ENCODE assay signal across 20 mouse cellular contexts in the genomic region with DNA sequence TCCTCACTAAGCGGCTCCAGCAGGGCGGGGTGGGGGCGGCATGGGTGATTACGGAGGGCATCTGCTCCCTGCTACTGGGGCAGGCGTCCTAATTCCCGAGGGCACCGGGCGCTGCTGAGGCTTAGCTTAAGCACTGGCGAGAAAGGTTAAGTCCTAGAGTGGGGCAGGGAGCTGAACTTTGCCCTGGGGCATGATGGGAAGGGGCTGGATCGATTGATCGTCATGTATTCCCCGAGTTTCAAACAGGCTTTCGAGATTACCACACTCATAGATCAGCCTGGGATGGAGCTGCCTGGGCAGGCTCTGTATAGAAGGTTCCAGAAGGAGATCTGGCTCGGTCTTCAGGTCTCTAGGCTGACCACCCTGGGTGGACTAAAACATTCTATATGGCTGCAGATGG. TPM values are rescaled to one million over a fixed set of nuclear protein-coding genes. Genes with fewer than 3 reads are reported as not detected.
A peak's percentile ranks its signal among the peaks of the same experiment; 100 is the strongest.
DNase-seq lines count a peak whose midpoint lies in the region; ATAC-seq and TF ChIP-seq lines count a peak whose summit lies in the region.
"Had no signal": no experiment of that assay in that cellular context is flagged by ENCODE, and none has a peak within 500 bp of the region (broad histone marks: within the 10 kb centered on the region; RNA-seq: fewer than 3 reads in every experiment).

No protein-coding gene starts in this region.

- peaks cover 25% of the 10 kb centered on the region for H3K4me1 ChIP-seq in forebrain, embryonic 12.5 days
- peaks cover 5% of the 10 kb centered on the region; the same call in 1 of the 2 replicates for H3K4me1 ChIP-seq in forebrain, embryonic 14.5 days (ENCODE audit: control insufficient read depth, insufficient read depth, low read length)
- peaks cover 16% of the 10 kb centered on the region for H3K4me1 ChIP-seq in heart, embryonic 16.5 days (ENCODE audit: control insufficient read depth, insufficient read depth, low read length)
- H3K4me1 ChIP-seq in heart, adult 2 months (ENCODE audit: control insufficient read depth, insufficient read depth, low read length), result no peaks in the 10 kb centered on the region
- H3K4me1 ChIP-seq in ES-Bruce4 (ENCODE audit: control insufficient read depth, insufficient read depth, low read length), result no peaks in the 10 kb centered on the region
- H3K4me1 ChIP-seq in limb, embryonic 10.5 days, result peaks cover 41% of the 10 kb centered on the region

- no peak overlapping the region for H3K9ac ChIP-seq in forebrain, embryonic 12.5 days
- no peak overlapping the region for H3K9ac ChIP-seq in forebrain, embryonic 14.5 days (ENCODE audit: low read length)
- H3K9ac ChIP-seq in heart, embryonic 16.5 days (ENCODE audit: low read length), result 0 out of 2 replicates have a peak overlapping the region, but pooled peaks have one; percentile 38
- no peak overlapping the region for H3K9ac ChIP-seq in heart, adult 2 months (ENCODE audit: low read depth, low read length)
- peak overlapping the region; percentile 71 for H3K9ac ChIP-seq in ES-Bruce4 (ENCODE audit: low read depth, poor library complexity, severe bottlenecking)
- H3K9ac ChIP-seq: liver, embryonic 15.5 days; neural tube, embryonic 13.5 days had no signal

- 0 out of 2 replicates have a peak overlapping the region, but pooled peaks have one; percentile 9 for H3K27ac ChIP-seq in forebrain, embryonic 12.5 days
- H3K27ac ChIP-seq in forebrain, embryonic 14.5 days (ENCODE audit: low read depth, low read length), result no peak overlapping the region
- no peak overlapping the region for H3K27ac ChIP-seq in heart, embryonic 16.5 days (ENCODE audit: low read length)
- no peak overlapping the region for H3K27ac ChIP-seq in heart, adult 2 months
- peak overlapping the region; percentile 5; the same call in 1 of the 2 replicates for H3K27ac ChIP-seq in ES-Bruce4 (ENCODE audit: insufficient read depth, low read length)
- H3K27ac ChIP-seq in limb, embryonic 10.5 days, result peak overlapping the region; percentile 47; the same call in 1 of the 2 replicates
- H3K27ac ChIP-seq: hindbrain, postnatal 0 days; kidney, postnatal 0 days; liver, embryonic 15.5 days; neural tube, embryonic 13.5 days had no signal

- no peak overlapping the region for H3K4me2 ChIP-seq in forebrain, embryonic 12.5 days
- H3K4me2 ChIP-seq in forebrain, embryonic 14.5 days (ENCODE audit: low read length), result no peak overlapping the region
- H3K4me2 ChIP-seq in heart, embryonic 16.5 days (ENCODE audit: low read depth, low read length), result no peak overlapping the region
- H3K4me2 ChIP-seq: liver, embryonic 15.5 days; neural tube, embryonic 13.5 days had no signal

- no peak for TF ChIP-seq POLR2A in heart, adult 2 months (IDR thresholded peaks at IDR 0.05; ENCODE audit: insufficient read depth, low read depth, low read length)
- no peak for TF ChIP-seq POLR2A in ES-Bruce4 (IDR thresholded peaks at IDR 0.05; ENCODE audit: insufficient read depth, low read length)

- intact Hi-C loops in heart, adult 2 months (cut with DNase I), result no loop called here

- DNase-seq in forebrain, embryonic 14.5 days (ENCODE audit: low spot score), result no peak
- no peak for DNase-seq in heart, adult 2 months
- DNase-seq in limb, embryonic 10.5 days (ENCODE audit: low spot score), result no peak
- DNase-seq in ovary, postnatal 36 days (ENCODE audit: low spot score), result no peak
- DNase-seq in thymus, postnatal 4 days, result no peak
- DNase-seq: cerebellum, adult 9-11 months; gastrocnemius, postnatal 36 days; heart, postnatal 10 days; kidney, adult 11 months; left cerebral cortex, postnatal 4 days; right cerebral cortex, postnatal 4 days; thymus, postnatal 36 days had no signal

- H3K27me3 ChIP-seq in forebrain, embryonic 12.5 days, result peaks cover 3% of the 10 kb centered on the region; the same call in 1 of the 2 replicates
- no peaks in the 10 kb centered on the region for H3K27me3 ChIP-seq in forebrain, embryonic 14.5 days (replicated peaks; ENCODE audit: control insufficient read depth, insufficient read depth, low read length)
- no peaks in the 10 kb centered on the region for H3K27me3 ChIP-seq in heart, embryonic 16.5 days (ENCODE audit: control insufficient read depth, insufficient read depth, low read length)
- no peaks in the 10 kb centered on the region for H3K27me3 ChIP-seq in heart, adult 2 months (ENCODE audit: control insufficient read depth, insufficient read depth, low read length)
- no peaks in the 10 kb centered on the region for H3K27me3 ChIP-seq in ES-Bruce4 (ENCODE audit: control insufficient read depth, insufficient read depth, low read length, poor library complexity, severe bottlenecking)
- H3K27me3 ChIP-seq in limb, embryonic 10.5 days (ENCODE audit: low read depth, poor library complexity, severe bottlenecking), result no peaks in the 10 kb centered on the region
- H3K27me3 ChIP-seq: liver, embryonic 15.5 days; neural tube, embryonic 13.5 days had no signal

- 72% methylated on average over 14 of the region's 14 CpGs for WGBS in forebrain, embryonic 12.5 days
- 72% methylated on average over 14 of the region's 14 CpGs for WGBS in forebrain, embryonic 14.5 days
- 66% methylated on average over 14 of the region's 14 CpGs for WGBS in heart, embryonic 16.5 days
- 78% methylated on average over 14 of the region's 14 CpGs for WGBS in heart, adult 2 months
- WGBS in limb, embryonic 10.5 days, result 78% methylated on average over 14 of the region's 14 CpGs

- H3K9me3 ChIP-seq in forebrain, embryonic 12.5 days, result no peaks in the 10 kb centered on the region
- no peaks in the 10 kb centered on the region for H3K9me3 ChIP-seq in forebrain, embryonic 14.5 days (replicated peaks; ENCODE audit: control insufficient read depth, low read length)
- H3K9me3 ChIP-seq in heart, embryonic 16.5 days (replicated peaks; ENCODE audit: control insufficient read depth, low read length), result no peaks in the 10 kb centered on the region
- no peaks in the 10 kb centered on the region for H3K9me3 ChIP-seq in ES-Bruce4 (replicated peaks; ENCODE audit: control insufficient read depth, insufficient read depth, low read length, poor library complexity, severe bottlenecking)
- no peaks in the 10 kb centered on the region for H3K9me3 ChIP-seq in limb, embryonic 10.5 days (replicated peaks)
- H3K9me3 ChIP-seq: liver, embryonic 15.5 days; neural tube, embryonic 13.5 days had no signal

- no peaks in the 10 kb centered on the region for H3K79me2 ChIP-seq in heart, adult 2 months (replicated peaks; ENCODE audit: control insufficient read depth, insufficient read depth, low read length)

- H3K36me3 ChIP-seq in forebrain, embryonic 12.5 days (replicated peaks), result no peaks in the 10 kb centered on the region
- H3K36me3 ChIP-seq in forebrain, embryonic 14.5 days (ENCODE audit: control insufficient read depth, insufficient read depth, low read length), result no peaks in the 10 kb centered on the region
- H3K36me3 ChIP-seq in heart, embryonic 16.5 days (ENCODE audit: control insufficient read depth, insufficient read depth), result no peaks in the 10 kb centered on the region
- H3K36me3 ChIP-seq in heart, adult 2 months (ENCODE audit: control insufficient read depth, insufficient read depth, low read length), result no peaks in the 10 kb centered on the region
- no peaks in the 10 kb centered on the region for H3K36me3 ChIP-seq in ES-Bruce4 (ENCODE audit: control insufficient read depth, insufficient read depth, low read length, poor library complexity, severe bottlenecking)
- no peaks in the 10 kb centered on the region for H3K36me3 ChIP-seq in limb, embryonic 10.5 days
- H3K36me3 ChIP-seq: liver, embryonic 15.5 days; neural tube, embryonic 13.5 days had no signal

- no peak for TF ChIP-seq EP300 in heart, adult 2 months (IDR thresholded peaks at IDR 0.05; ENCODE audit: insufficient read depth, low read depth, low read length)
- TF ChIP-seq EP300 in ES-Bruce4 (IDR thresholded peaks at IDR 0.05; ENCODE audit: insufficient read depth, low read depth, low read length), result no peak

- ATAC-seq in forebrain, embryonic 12.5 days (ENCODE audit: low FRiP score), result no peak
- no peak for ATAC-seq in forebrain, embryonic 14.5 days
- no peak for ATAC-seq in heart, embryonic 16.5 days (replicated peaks; ENCODE audit: extremely low read depth, insufficient read depth, low FRiP score)
- ATAC-seq: hindbrain, postnatal 0 days had no signal

- H3K4me3 ChIP-seq in forebrain, embryonic 12.5 days (replicated peaks), result no peak overlapping the region
- H3K4me3 ChIP-seq in forebrain, embryonic 14.5 days (ENCODE audit: low read depth, low read length), result no peak overlapping the region
- H3K4me3 ChIP-seq in heart, embryonic 16.5 days (ENCODE audit: low read length), result no peak overlapping the region
- H3K4me3 ChIP-seq in heart, adult 2 months, result no peak overlapping the region
- peak overlapping the region; percentile 24 for H3K4me3 ChIP-seq in ES-Bruce4 (ENCODE audit: low read depth, low read length)
- H3K4me3 ChIP-seq in limb, embryonic 10.5 days, result no peak overlapping the region
- H3K4me3 ChIP-seq: liver, embryonic 15.5 days; neural tube, embryonic 13.5 days had no signal

- TF ChIP-seq CTCF in heart, adult 2 months (IDR thresholded peaks at IDR 0.05), result no peak
- TF ChIP-seq CTCF in ES-Bruce4 (IDR thresholded peaks at IDR 0.05; ENCODE audit: low read depth, low read length), result no peak

RNA-seq across cellular contexts. Expression of gene 1190005I06Rik, which starts 25.3 kb away (rescaled TPM):
- polyA plus RNA-seq in forebrain, embryonic 12.5 days (2016; fragmentation: Nextera tagmentation; extraction: Ambion mirVana), result 1.7 and 3.1 TPM in 2 replicates
- polyA plus RNA-seq in forebrain, embryonic 14.5 days (2014; fragmentation: Nextera tagmentation; extraction: Ambion mirVana), result 7.1 and 8.3 TPM in 2 replicates
- polyA plus RNA-seq in heart, embryonic 16.5 days (2015; fragmentation: Nextera tagmentation; extraction: Ambion mirVana), result 4.7 and 5.6 TPM in 2 replicates
- total RNA-seq in heart, adult 2 months (2021), result 1 to 10 TPM; 3.9 to 5.3 TPM
- 3.0 and 6.0 TPM in 2 replicates for polyA plus RNA-seq in heart, adult 2 months (2012; rRNA removed)
- polyA plus RNA-seq in ES-Bruce4 (2011; ENCODE audit: insufficient read depth, insufficient read length, low read depth, missing spikeins), result 12.4 and 17.7 TPM in 2 replicates
- polyA plus RNA-seq in limb, embryonic 10.5 days (2016; fragmentation: Nextera tagmentation; extraction: Ambion mirVana), result 2.7 and 3.4 TPM in 2 replicates
- total RNA-seq: megakaryocyte-erythroid progenitor cell, adult 5-6 weeks had no signal

RNA-seq across cellular contexts. Expression of gene Gins2, which starts 33.1 kb away (rescaled TPM):
- 83.2 and 84.8 TPM in 2 replicates for polyA plus RNA-seq in forebrain, embryonic 12.5 days (2016; fragmentation: Nextera tagmentation; extraction: Ambion mirVana)
- polyA plus RNA-seq in forebrain, embryonic 14.5 days (2014; fragmentation: Nextera tagmentation; extraction: Ambion mirVana), result 33.4 and 44.1 TPM in 2 replicates
- 51.0 and 51.1 TPM in 2 replicates for polyA plus RNA-seq in heart, embryonic 16.5 days (2015; fragmentation: Nextera tagmentation; extraction: Ambion mirVana)
- 1 to 10 TPM; 1.1 to 1.5 TPM for total RNA-seq in heart, adult 2 months (2021)
- 1.3 and 1.4 TPM in 2 replicates for polyA plus RNA-seq in heart, adult 2 months (2012; rRNA removed)
- polyA plus RNA-seq in ES-Bruce4 (2011; ENCODE audit: insufficient read depth, insufficient read length, low read depth, missing spikeins), result 51.3 and 52.0 TPM in 2 replicates
- polyA plus RNA-seq in limb, embryonic 10.5 days (2016; fragmentation: Nextera tagmentation; extraction: Ambion mirVana), result 153 and 167 TPM in 2 replicates

RNA-seq across cellular contexts. Expression of gene Gm27021, which starts 45.7 kb away (rescaled TPM):
- polyA plus RNA-seq in forebrain, embryonic 12.5 days (2016; fragmentation: Nextera tagmentation; extraction: Ambion mirVana), result 4.3 and 4.4 TPM in 2 replicates
- polyA plus RNA-seq in forebrain, embryonic 14.5 days (2014; fragmentation: Nextera tagmentation; extraction: Ambion mirVana), result 2.9 and 6.9 TPM in 2 replicates
- polyA plus RNA-seq in heart, embryonic 16.5 days (2015; fragmentation: Nextera tagmentation; extraction: Ambion mirVana), result 0.55 TPM in 1 of 2 replicates, not detected in the other
- not detected for total RNA-seq in heart, adult 2 months (2021)
- polyA plus RNA-seq in heart, adult 2 months (2012; rRNA removed), result not detected in 2 replicates
- polyA plus RNA-seq in ES-Bruce4 (2011; ENCODE audit: insufficient read depth, insufficient read length, low read depth, missing spikeins), result not detected in 2 replicates
- polyA plus RNA-seq in limb, embryonic 10.5 days (2016; fragmentation: Nextera tagmentation; extraction: Ambion mirVana), result 3.4 and 3.8 TPM in 2 replicates
- total RNA-seq: gastrocnemius, postnatal 36 days; megakaryocyte-erythroid progenitor cell, adult 5-6 weeks had no signal

RNA-seq across cellular contexts. Expression of gene Cox4i1, which starts 45.9 kb away (rescaled TPM):
- polyA plus RNA-seq in forebrain, embryonic 12.5 days (2016; fragmentation: Nextera tagmentation; extraction: Ambion mirVana), result 803 and 809 TPM in 2 replicates
- polyA plus RNA-seq in forebrain, embryonic 14.5 days (2014; fragmentation: Nextera tagmentation; extraction: Ambion mirVana), result 1,002 and 1,092 TPM in 2 replicates
- 2,414 and 2,430 TPM in 2 replicates for polyA plus RNA-seq in heart, embryonic 16.5 days (2015; fragmentation: Nextera tagmentation; extraction: Ambion mirVana)
- 1,000 to 10,000 TPM; 4,113 to 4,965 TPM for total RNA-seq in heart, adult 2 months (2021)
- 4,656 and 4,851 TPM in 2 replicates for polyA plus RNA-seq in heart, adult 2 months (2012; rRNA removed)
- 605 and 624 TPM in 2 replicates for polyA plus RNA-seq in ES-Bruce4 (2011; ENCODE audit: insufficient read depth, insufficient read length, low read depth, missing spikeins)
- 879 and 888 TPM in 2 replicates for polyA plus RNA-seq in limb, embryonic 10.5 days (2016; fragmentation: Nextera tagmentation; extraction: Ambion mirVana)

RNA-seq across cellular contexts. Expression of gene Emc8, which starts 46.2 kb away (rescaled TPM):
- polyA plus RNA-seq in forebrain, embryonic 12.5 days (2016; fragmentation: Nextera tagmentation; extraction: Ambion mirVana), result 234 and 244 TPM in 2 replicates
- polyA plus RNA-seq in forebrain, embryonic 14.5 days (2014; fragmentation: Nextera tagmentation; extraction: Ambion mirVana), result 193 and 216 TPM in 2 replicates
- 164 and 168 TPM in 2 replicates for polyA plus RNA-seq in heart, embryonic 16.5 days (2015; fragmentation: Nextera tagmentation; extraction: Ambion mirVana)
- total RNA-seq in heart, adult 2 months (2021), result 10 to 100 TPM; 42.2 to 46.3 TPM
- polyA plus RNA-seq in heart, adult 2 months (2012; rRNA removed), result 34.1 and 36.9 TPM in 2 replicates
- polyA plus RNA-seq in ES-Bruce4 (2011; ENCODE audit: insufficient read depth, insufficient read length, low read depth, missing spikeins), result 124 and 141 TPM in 2 replicates
- polyA plus RNA-seq in limb, embryonic 10.5 days (2016; fragmentation: Nextera tagmentation; extraction: Ambion mirVana), result 372 and 439 TPM in 2 replicates

Comparison
In these comparisons a context has a peak if more than half of its experiments do, and no peak if none do; other contexts are left out.
1. H3K27ac ChIP-seq: peak in forebrain, embryonic 12.5 days (single experiment), ES-Bruce4 (single experiment) and limb, embryonic 10.5 days (single experiment); none in forebrain, embryonic 14.5 days (single experiment), heart, embryonic 16.5 days (single experiment) and heart, adult 2 months (single experiment).
2. H3K9ac ChIP-seq: peak in heart, embryonic 16.5 days (single experiment) and ES-Bruce4 (single experiment); none in forebrain, embryonic 12.5 days (single experiment), forebrain, embryonic 14.5 days (single experiment) and heart, adult 2 months (single experiment).
3. RNA of gene Gins2, which starts 33.1 kb away (polyA plus RNA-seq): 153 to 167 TPM in limb, embryonic 10.5 days, 83.2 to 84.8 TPM in forebrain, embryonic 12.5 days, 51.3 to 52.0 TPM in ES-Bruce4, 51.0 to 51.1 TPM in heart, embryonic 16.5 days and 33.4 to 44.1 TPM in forebrain, embryonic 14.5 days; 1.3 to 1.4 TPM in heart, adult 2 months; every median in the first group is over 10 times any median in the second.